Mouse (Mus musculus): ENCODE data around the gene Cdkn1c. TPM values are rescaled to one million over a fixed set of nuclear protein-coding genes. Genes with fewer than 3 reads are reported as not detected.

The Cdkn1c gene
- total RNA-seq, 2 experiments from 2014 or later = 23.2 to 23.5 TPM

DNA sequence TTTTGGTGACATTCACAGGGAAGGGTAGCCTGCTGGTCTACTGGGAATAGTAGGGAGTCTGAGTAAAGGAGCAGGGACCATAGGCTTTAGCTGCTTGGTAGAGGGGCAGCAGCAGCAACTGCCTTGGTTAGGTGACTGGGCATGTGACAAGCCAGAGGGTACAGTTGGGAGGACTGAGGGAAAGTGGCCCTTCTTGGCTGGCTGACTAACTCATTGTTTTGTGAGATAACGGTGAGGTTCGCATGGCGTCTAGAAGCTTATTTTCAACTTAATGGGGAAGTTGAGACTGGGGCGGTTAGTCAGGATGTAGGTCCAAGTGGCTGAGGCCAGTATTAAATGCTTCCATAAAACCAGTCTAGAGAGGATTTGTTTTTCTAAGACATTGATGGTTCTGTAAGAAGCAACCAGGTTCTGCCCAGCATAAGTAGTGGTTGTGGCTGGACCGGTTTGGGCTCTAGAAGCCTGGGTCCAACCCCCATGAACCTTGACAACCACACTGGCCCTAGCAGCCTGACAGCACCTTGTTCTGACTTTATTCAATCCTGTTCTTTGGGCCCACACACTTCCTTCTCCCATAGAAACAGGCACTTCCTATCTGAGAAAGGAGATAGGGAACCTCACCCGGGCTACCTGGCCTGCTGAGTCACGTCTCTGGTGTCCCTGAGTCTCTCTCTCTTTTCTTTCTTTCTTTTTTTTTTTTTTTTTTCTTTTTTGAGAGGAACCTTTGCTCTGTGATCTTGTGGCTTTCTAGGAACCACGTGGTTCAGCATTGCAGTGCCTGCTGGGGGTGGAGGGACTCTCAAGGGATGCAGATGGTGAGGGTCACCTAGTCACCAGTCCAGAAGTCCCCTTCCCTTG, 34.5 kb upstream of the Cdkn1c start:
- H3K4me3 ChIP-seq = no peak overlapping the region
- H3K27ac ChIP-seq = no peak overlapping the region
- TF ChIP-seq CTCF (IDR thresholded peaks at IDR 0.05) = no peak
- intact Hi-C loops (cut with DNase I) = no loop called here
- no peak for DNase-seq

DNA sequence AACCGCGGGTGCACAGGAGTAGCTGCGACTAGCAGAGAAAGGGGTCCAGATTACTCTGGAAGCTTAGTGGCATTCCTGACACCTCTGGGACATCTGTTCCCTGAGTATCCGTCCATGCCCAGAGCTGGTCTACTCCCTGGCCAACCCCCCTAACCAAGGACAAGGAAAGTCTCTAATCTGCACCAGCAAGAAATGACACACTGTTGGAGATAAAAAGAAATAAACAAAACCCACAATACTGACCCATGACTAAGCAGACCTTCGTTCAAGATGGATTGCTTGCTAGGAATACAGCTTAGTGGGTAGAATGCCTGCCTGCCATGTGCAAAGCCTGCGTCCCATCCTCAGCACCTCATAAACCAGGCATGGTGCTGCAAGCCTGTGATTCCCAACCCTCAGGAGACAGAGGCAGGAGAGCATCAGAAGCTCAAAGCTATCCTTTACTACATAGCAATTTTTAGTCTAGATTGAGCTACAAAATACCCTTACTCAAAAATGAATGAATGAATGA, 32.8 kb upstream of the Cdkn1c start:
- no peak overlapping the region for H3K4me3 ChIP-seq
- TF ChIP-seq CTCF (IDR thresholded peaks at IDR 0.05) = no peak
- intact Hi-C loops (cut with DNase I) = no loop called here
- no peak for DNase-seq
- H3K27ac ChIP-seq = no peak overlapping the region

- no peak for DNase-seq
- no peak for TF ChIP-seq CTCF (IDR thresholded peaks at IDR 0.05)
- no peak overlapping the region for H3K4me3 ChIP-seq
- intact Hi-C loops (cut with DNase I) = no loop called here
- no peak overlapping the region for H3K27ac ChIP-seq
Measured at GRCm38 (mm10) chr7:143489735-143490134, 28.9 kb upstream of the Cdkn1c start.

DNA sequence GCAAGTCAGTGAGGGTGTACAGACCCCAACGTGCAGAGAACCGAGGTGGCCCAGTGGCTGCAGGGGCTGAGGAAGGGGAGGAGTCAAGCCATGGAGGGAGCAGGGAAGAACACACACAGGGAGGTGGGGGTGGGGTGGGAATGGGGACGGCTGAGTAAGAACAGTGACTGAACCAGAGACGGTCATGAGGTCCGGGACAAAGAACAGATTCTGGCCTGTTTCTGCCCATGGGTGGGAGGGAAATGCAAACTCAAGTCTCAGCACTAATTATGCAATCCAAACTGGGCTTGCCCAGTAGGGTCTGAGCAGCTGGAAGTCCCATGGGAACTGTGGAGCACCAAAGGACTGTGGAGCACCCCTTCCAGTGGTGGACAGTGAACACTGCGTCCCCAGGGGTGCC, 21.7 kb upstream of the Cdkn1c start:
- Histone ChIP-seq H3K27ac (no peak overlapping the region), H3K4me3 (no peak overlapping the region)
- DNase-seq = no peak
- no peak for TF ChIP-seq CTCF (IDR thresholded peaks at IDR 0.05)
- intact Hi-C loops (cut with DNase I) = no loop called here

DNA sequence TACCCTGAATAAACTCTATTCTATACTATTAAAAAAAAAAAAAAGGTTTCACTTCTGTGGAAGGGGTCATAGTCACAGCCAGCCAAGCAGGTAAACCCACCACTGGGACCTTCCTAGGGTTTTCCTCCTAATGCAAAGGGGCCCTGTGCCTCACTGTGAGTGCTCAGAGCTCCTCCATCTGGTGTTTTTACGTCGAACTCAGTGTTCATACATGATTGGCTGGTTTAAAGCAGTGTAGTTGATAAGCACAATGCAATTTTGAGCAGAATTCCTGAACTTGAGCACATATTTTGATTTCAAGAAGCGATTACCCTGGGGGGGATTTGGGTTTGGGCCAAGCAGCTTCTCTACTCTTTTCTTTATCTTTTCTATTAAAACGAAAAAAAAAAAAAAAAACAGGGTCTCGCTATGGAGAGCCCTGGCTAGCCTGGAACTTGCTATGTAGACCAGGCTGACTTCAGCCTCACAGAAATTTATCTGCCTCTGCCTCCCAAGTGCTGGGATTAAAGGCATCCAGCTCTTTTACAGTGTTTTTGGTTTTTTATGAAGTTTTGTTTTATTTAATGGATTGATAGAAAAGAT, 21.0 kb upstream of the Cdkn1c start:
- no peak for TF ChIP-seq CTCF (IDR thresholded peaks at IDR 0.05)
- no peak overlapping the region for H3K4me3 ChIP-seq
- intact Hi-C loops (cut with DNase I) = no loop called here
- H3K27ac ChIP-seq = no peak overlapping the region
- DNase-seq = no peak

DNA sequence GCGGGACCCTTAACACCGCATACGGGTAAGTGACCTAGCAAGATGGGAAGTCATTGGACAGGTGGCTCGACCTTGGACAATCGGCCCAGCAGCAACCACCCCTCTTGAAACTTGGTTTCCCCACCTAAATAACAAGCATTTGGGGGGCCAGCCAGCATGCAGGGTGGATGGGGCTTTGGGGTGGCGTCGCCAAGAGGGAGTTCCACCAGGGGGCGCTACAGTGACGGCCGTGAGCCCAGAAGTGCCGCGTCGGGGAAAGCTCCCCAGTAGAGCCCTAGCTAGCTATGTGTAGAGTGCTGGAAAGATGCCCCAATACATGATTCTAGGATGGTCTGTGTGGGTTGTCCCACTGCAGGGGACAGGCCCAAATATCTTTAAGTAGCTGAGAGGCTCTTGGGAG, 19.6 kb upstream of the Cdkn1c start:
- intact Hi-C loops (cut with DNase I) = loop anchor here (1.0 kb wide), 1 partner anchor 26 kb away; no protein-coding TSS in a partner anchor
- no peak overlapping the region for H3K4me3 ChIP-seq
- TF ChIP-seq CTCF (IDR thresholded peaks at IDR 0.05) = peak; percentile 95
- no peak overlapping the region for H3K27ac ChIP-seq
- peak; percentile 78 for DNase-seq

DNA sequence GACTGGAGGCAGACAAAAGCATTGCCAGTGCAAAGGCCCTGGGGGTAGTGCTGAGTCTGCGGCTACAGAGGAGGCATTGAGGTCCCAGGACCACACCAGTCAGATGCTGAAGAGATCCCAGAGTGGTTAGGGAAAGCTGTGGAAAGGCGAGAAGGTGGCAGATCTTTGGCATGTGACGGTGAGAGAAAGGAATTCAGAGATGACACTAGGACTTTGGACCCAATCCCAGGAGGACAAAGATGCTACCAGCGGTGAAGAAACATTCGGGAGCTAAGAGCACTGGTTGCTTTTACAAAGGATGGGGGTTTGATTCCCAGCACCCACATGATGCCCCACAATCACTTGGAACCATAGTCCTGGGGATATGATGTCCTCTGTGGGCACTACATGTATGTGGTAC, 16.9 kb upstream of the Cdkn1c start:
- H3K27ac ChIP-seq = no peak overlapping the region
- H3K4me3 ChIP-seq = no peak overlapping the region
- no peak for DNase-seq
- TF ChIP-seq CTCF (IDR thresholded peaks at IDR 0.05) = no peak
- intact Hi-C loops (cut with DNase I) = loop anchor here (1.0 kb wide), 1 partner anchor 25 kb away; no protein-coding TSS in a partner anchor

- DNase-seq = no peak
- H3K4me3 ChIP-seq = no peak overlapping the region
- no peak overlapping the region for H3K27ac ChIP-seq
- TF ChIP-seq CTCF (IDR thresholded peaks at IDR 0.05) = no peak
- intact Hi-C loops (cut with DNase I) = loop anchor here (1.0 kb wide), 1 partner anchor 25 kb away; no protein-coding TSS in a partner anchor
Measured at GRCm38 (mm10) chr7:143476702-143477335, 16.0 kb upstream of the Cdkn1c start.

GRCm38 (mm10) chr7:143475876-143476275, 15.0 kb upstream of the Cdkn1c start:
- DNase-seq = no peak
- Histone ChIP-seq H3K27ac (no peak overlapping the region), H3K4me3 (no peak overlapping the region)
- TF ChIP-seq CTCF (IDR thresholded peaks at IDR 0.05) = no peak
- intact Hi-C loops (cut with DNase I) = no loop called here

DNA sequence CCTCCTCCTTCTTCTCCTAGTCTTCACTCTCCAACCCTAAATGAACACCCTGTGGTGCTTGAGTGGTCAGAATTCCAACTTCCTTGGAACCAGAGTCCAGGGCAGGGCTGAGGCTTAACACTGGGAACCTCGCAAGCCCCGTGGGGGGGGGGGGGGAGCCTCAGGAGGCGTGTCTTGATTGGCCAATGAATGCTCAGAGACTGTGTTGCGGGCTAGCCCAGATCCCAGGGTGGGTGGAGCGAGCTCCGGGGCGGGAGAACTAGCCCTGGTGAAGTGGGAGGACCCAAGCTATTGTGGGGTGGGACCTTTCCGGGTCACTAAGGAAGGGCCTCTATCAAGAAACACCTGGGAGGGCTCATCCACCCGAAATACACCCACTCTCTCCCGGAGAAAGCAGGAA, 14.0 kb upstream of the Cdkn1c start:
- no peak overlapping the region for H3K4me3 ChIP-seq
- no peak overlapping the region for H3K27ac ChIP-seq
- intact Hi-C loops (cut with DNase I) = no loop called here
- no peak for DNase-seq
- no peak for TF ChIP-seq CTCF (IDR thresholded peaks at IDR 0.05)

DNA sequence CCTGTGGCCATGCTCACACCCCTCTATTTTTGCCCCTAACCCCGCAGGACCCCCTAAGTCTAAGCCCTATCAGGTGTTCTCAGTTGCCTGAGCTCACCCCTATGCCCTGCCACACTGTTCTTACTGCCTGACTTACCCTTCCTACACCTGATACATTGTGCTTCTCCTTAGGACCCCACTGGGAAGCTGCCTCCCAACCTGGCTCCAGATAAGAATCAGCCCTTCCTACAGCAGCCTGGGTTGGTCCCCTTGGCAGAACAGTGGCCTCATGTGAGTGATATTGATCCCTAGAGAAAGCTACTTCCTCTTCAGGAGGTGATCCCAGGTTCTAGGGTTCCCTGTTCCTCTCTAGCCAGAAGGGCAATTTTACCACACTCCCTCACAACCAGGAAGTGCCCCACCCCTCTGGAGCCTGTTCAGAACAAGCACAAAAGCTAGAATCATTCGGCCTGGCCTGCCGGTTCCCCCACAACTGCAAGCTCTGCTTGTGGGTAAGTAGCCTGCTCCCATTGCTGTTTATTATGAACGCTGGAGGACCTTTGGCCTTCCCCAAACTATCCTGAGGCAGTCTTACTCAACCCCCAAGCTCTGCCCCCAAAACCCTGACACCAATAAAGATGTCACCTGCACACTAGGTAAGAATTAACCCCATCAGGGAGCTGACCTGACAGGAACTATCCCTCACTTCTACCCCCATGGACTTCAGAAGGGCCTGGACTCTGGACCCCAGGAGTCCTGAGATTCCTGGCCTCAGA, 12.7 kb upstream of the Cdkn1c start, which contains the start of gene Slc22a18:
Slc22a18 (plus strand) TSS at position 390 of the 755 bp plus-strand sequence.
- DNase-seq = peak; percentile 55
- Histone ChIP-seq H3K27ac (peak within 1 kb of the TSS; percentile 24), H3K4me3 (peak within 1 kb of the TSS; percentile 45)
- intact Hi-C loops (cut with DNase I) = no loop called here
- no peak for TF ChIP-seq CTCF (IDR thresholded peaks at IDR 0.05)

- intact Hi-C loops (cut with DNase I) = loop anchor here (5.0 to 10.0 kb wide), 3 partner anchors 235 to 465 kb away; partner anchors contain the start of genes Trpm5 and Tspan32
- no peak overlapping the region for H3K27ac ChIP-seq
- peak; percentile 96 for TF ChIP-seq CTCF (IDR thresholded peaks at IDR 0.05)
- peak; percentile 85 for DNase-seq
- H3K4me3 ChIP-seq = no peak overlapping the region
Measured at GRCm38 (mm10) chr7:143469946-143470345, 9.1 kb upstream of the Cdkn1c start.
